Mouse (Mus musculus): ENCODE results near the gene Slc2a4. TPM values are rescaled to one million over a fixed set of nuclear protein-coding genes. Genes with fewer than 3 reads are reported as not detected.
"Not testable (repeated sequence)": the region's sequence is repeated elsewhere in the genome, so short reads cannot be mapped to it uniquely, and the experiment has no call there.

The Slc2a4 gene
- polyA plus RNA-seq, 1 experiment from 2014 or later: 21.7 TPM

DNA sequence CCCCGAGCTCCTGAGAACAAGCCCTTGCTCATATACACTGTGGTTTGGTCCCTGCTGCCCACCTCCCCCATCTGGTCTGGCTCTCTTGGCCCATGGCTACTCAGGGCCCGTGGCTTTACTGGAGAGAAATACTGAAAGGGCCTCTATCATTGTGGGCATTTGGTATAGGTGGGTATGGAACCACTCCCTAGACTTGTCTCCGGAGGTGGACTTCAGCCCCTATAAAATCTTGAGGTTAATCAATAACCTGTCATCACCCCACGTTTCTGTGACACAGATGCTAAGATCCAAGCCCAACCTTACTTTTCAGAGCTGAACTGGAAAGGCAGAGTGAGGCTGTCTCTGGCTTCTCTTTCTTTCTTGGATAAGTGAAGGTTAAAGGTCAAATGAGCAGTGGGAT is 20.8 kb upstream of the Slc2a4 start:
- Histone ChIP-seq H3K36me3 (peaks cover 56% of the 10 kb centered on the region), H3K9ac (no peak overlapping the region), H3K27me3 (peaks cover 43% of the 10 kb centered on the region), H3K4me3 (replicated peaks) (no peak overlapping the region), H3K4me1 (peaks cover 22% of the 10 kb centered on the region), H3K9me3 (replicated peaks) (no peaks in the 10 kb centered on the region), H3K27ac (replicated peaks) (no peak overlapping the region), H3K4me2 (replicated peaks) (no peak overlapping the region)
- 84% methylated on average over 4 of the region's 4 CpGs for WGBS
- no peak for ATAC-seq (ENCODE audit: insufficient number of reproducible peaks, low FRiP score, low TSS enrichment, low read depth)

- H3K4me2 ChIP-seq (replicated peaks): peak overlapping the region; percentile 76
- H3K36me3 ChIP-seq: peaks cover 40% of the 10 kb centered on the region
- ATAC-seq (ENCODE audit: insufficient number of reproducible peaks, low FRiP score, low TSS enrichment, low read depth): no peak
- H3K9me3 ChIP-seq (replicated peaks): no peaks in the 10 kb centered on the region
- 0 out of 2 replicates have a peak overlapping the region, but pooled peaks have one; percentile 15 for H3K9ac ChIP-seq
- H3K27me3 ChIP-seq: peaks cover 59% of the 10 kb centered on the region
- H3K4me1 ChIP-seq: peaks cover 22% of the 10 kb centered on the region
- no peak overlapping the region for H3K27ac ChIP-seq (replicated peaks)
- H3K4me3 ChIP-seq (replicated peaks): peak overlapping the region; percentile 43
- 35% methylated on average over 17 of the region's 17 CpGs for WGBS
Measured at GRCm38 (mm10) chr11:69966860-69967517, 19.0 kb upstream of the Slc2a4 start.

DNA sequence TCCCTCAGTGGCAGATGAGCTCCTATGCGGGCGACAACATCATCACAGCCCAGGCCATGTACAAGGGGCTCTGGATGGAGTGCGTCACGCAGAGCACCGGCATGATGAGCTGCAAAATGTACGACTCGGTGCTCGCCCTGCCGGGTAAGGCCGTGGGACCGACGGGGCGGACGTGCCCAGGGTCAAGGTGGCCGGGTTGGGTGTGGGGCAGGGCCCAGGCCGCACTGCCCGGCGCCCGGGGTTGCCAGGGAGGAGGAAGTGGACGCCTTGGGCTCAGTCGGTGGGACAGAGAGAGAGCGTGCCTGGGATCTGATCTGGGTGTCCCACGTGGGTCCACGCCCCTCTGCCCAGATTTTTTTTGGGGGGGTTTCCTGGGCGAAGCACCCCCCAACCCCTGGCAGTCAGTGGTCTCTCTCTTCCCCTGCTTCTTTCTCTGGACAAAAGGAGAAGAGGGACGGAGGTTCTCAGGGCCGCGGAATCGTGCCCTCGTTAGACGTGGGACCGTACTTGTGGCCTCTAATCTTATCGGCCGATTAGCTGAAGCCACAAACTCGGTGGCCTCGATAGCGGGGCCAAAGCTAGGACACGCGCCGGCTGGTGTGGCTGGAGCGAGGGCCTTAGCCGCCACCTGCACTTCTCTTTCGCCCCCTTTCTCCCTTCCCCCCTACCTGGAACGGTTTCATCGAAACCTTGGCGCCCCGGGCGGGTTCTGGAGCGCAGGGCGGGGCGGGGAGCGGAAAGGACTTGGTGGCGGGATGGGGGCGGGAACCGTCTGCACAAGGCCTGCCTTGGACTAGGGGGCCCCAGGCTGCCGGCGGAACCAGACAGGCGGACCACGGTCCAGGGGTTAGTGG is 18.2 kb upstream of the Slc2a4 start:
- Histone ChIP-seq H3K9me3 (replicated peaks) (no peaks in the 10 kb centered on the region), H3K4me3 (replicated peaks) (peak overlapping the region; percentile 43), H3K27me3 (peaks cover 61% of the 10 kb centered on the region), H3K4me2 (replicated peaks) (peak overlapping the region; percentile 76), H3K36me3 (peaks cover 33% of the 10 kb centered on the region), H3K9ac (0 out of 2 replicates have a peak overlapping the region, but pooled peaks have one; percentile 15), H3K27ac (replicated peaks) (no peak overlapping the region), H3K4me1 (peaks cover 22% of the 10 kb centered on the region)
- peak; percentile 65 for ATAC-seq (ENCODE audit: insufficient number of reproducible peaks, low FRiP score, low TSS enrichment, low read depth)
- WGBS: 1% methylated on average over 58 of the region's 59 CpGs

GRCm38 (mm10) chr11:69965271-69966005 is 17.4 kb upstream of the Slc2a4 start:
- ATAC-seq (ENCODE audit: insufficient number of reproducible peaks, low FRiP score, low TSS enrichment, low read depth): peak; percentile 45
- Histone ChIP-seq H3K27me3 (peaks cover 66% of the 10 kb centered on the region), H3K9me3 (replicated peaks) (no peaks in the 10 kb centered on the region), H3K4me2 (replicated peaks) (peak overlapping the region; percentile 76), H3K4me1 (peaks cover 22% of the 10 kb centered on the region), H3K4me3 (replicated peaks) (peak overlapping the region; percentile 43), H3K36me3 (peaks cover 30% of the 10 kb centered on the region), H3K27ac (replicated peaks) (no peak overlapping the region), H3K9ac (no peak overlapping the region)
- under 1% methylated on average over 49 of the region's 49 CpGs for WGBS

DNA sequence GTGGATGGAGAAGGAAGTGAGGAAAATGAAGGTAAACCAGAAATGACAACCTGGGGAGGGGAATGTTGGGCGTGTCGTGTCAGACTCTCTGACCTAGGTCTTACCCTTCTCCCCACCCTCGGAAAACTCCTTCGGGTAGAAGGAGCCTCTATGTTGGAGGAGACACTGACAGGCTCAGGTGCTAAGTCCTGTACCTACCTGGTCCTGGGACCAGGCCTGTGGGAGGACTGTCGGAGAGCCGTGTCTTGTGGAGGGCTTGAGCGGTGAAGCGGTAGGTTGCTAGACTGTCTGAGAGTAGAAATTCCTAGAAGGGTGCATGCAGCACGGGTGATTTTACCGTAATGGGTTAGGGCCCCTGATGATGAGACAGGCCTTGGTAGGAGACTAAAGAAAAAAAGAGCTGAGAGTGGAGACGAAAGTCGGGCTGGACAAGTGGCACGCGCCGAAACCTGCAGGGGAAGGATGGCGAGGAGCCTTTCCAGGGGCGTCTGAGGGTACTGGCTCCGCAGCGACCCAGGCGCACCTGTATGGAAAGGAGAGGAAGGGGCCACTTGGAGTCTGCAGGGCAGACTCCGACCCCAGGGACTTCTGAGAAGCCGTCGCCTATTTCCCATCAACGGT is 16.8 kb upstream of the Slc2a4 start, which contains the start of gene Cldn7:
Gene Cldn7 (plus strand): TSS at position 130 of the 621 bp plus-strand sequence.
- 9% methylated on average over 24 of the region's 24 CpGs for WGBS
- peaks cover 23% of the 10 kb centered on the region for H3K36me3 ChIP-seq
- peak within 1 kb of the TSS; percentile 43 for H3K4me3 ChIP-seq (replicated peaks)
- no peak within 1 kb of the TSS for H3K9ac ChIP-seq
- no peaks in the 10 kb centered on the region for H3K9me3 ChIP-seq (replicated peaks)
- peak; percentile 20; the same call in 1 of the 2 replicates for ATAC-seq (ENCODE audit: insufficient number of reproducible peaks, low FRiP score, low TSS enrichment, low read depth)
- peaks cover 66% of the 10 kb centered on the region for H3K27me3 ChIP-seq
- H3K4me1 ChIP-seq: peaks cover 22% of the 10 kb centered on the region
- peak within 1 kb of the TSS; percentile 76 for H3K4me2 ChIP-seq (replicated peaks)
- peak within 1 kb of the TSS; percentile 22; the same call in 1 of the 2 replicates for H3K27ac ChIP-seq (replicated peaks)

- 30% methylated on average over 5 of the region's 5 CpGs for WGBS
- Histone ChIP-seq H3K4me1 (peaks cover 20% of the 10 kb centered on the region), H3K9ac (no peak overlapping the region), H3K36me3 (no peaks in the 10 kb centered on the region), H3K4me3 (replicated peaks) (no peak overlapping the region), H3K27me3 (peaks cover 59% of the 10 kb centered on the region), H3K4me2 (replicated peaks) (no peak overlapping the region), H3K27ac (replicated peaks) (no peak overlapping the region), H3K9me3 (replicated peaks) (no peaks in the 10 kb centered on the region)
- no peak for ATAC-seq (ENCODE audit: insufficient number of reproducible peaks, low FRiP score, low TSS enrichment, low read depth)
Measured at GRCm38 (mm10) chr11:69961841-69962240, 13.9 kb upstream of the Slc2a4 start.

DNA sequence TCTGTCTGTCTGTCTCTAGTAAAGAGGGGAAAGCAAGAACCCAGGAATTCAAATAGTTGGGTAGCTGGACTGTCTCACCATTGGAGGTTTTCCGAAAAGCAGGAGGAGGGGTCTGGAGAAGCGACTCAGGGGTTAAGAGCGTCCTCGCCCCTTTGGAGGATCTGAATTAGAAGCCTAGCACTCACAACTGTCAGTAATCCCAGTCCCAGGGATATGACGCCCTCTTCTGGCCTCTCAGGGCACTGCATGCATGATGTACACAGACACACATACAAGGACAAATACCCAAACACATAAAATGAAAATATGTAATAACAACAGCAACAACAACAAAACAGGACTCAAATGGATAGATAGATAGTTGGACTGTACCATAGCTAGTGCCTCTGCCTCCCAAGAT is 12.6 kb upstream of the Slc2a4 start:
- Histone ChIP-seq H3K4me2 (replicated peaks) (no peak overlapping the region), H3K9ac (no peak overlapping the region), H3K36me3 (no peaks in the 10 kb centered on the region), H3K27me3 (peaks cover 46% of the 10 kb centered on the region), H3K4me1 (peaks cover 8% of the 10 kb centered on the region), H3K9me3 (replicated peaks) (no peaks in the 10 kb centered on the region), H3K27ac (replicated peaks) (no peak overlapping the region), H3K4me3 (replicated peaks) (no peak overlapping the region)
- 29% methylated on average over 5 of the region's 5 CpGs for WGBS
- ATAC-seq (ENCODE audit: insufficient number of reproducible peaks, low FRiP score, low TSS enrichment, low read depth): no peak

DNA sequence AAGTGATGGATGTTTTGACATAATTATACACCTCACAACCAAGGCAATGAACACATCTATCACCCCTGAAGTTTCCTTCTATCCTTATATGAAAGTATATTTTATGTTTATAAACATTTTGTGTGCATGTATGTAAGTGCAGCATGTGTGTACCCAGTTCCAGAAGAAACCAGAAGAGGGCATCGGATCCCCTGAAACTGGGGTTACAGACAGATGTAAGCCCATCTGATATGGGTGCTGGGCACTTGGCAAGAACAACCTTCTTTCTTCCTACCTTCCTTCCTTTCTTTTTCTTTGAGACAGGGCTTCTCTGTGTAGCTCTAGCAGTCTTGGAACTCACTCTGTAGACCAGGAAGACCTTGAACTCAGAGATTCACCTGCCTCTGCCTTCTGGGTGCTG is 8.2 kb upstream of the Slc2a4 start:
- Histone ChIP-seq H3K4me1 (no peaks in the 10 kb centered on the region), H3K4me2 (replicated peaks) (no peak overlapping the region), H3K4me3 (replicated peaks) (no peak overlapping the region), H3K9ac (no peak overlapping the region), H3K9me3 (replicated peaks) (no peaks in the 10 kb centered on the region), H3K27me3 (peaks cover 10% of the 10 kb centered on the region), H3K36me3 (no peaks in the 10 kb centered on the region), H3K27ac (replicated peaks) (no peak overlapping the region)
- ATAC-seq (ENCODE audit: insufficient number of reproducible peaks, low FRiP score, low TSS enrichment, low read depth): no peak
- 76% methylated on average over 1 of the region's 1 CpGs for WGBS

GRCm38 (mm10) chr11:69955618-69956017 is 7.6 kb upstream of the Slc2a4 start:
- not testable (repeated sequence) for H3K27me3 ChIP-seq; H3K4me3 ChIP-seq (replicated peaks); H3K36me3 ChIP-seq; H3K9ac ChIP-seq; H3K9me3 ChIP-seq (replicated peaks); ATAC-seq (ENCODE audit: insufficient number of reproducible peaks, low FRiP score, low TSS enrichment, low read depth); H3K4me1 ChIP-seq; H3K27ac ChIP-seq (replicated peaks); H3K4me2 ChIP-seq (replicated peaks)
- 74% methylated on average over 4 of the region's 4 CpGs for WGBS

- H3K27me3 ChIP-seq: no peaks in the 10 kb centered on the region
- no peak overlapping the region for H3K9ac ChIP-seq
- no peak overlapping the region for H3K4me3 ChIP-seq (replicated peaks)
- H3K4me2 ChIP-seq (replicated peaks): no peak overlapping the region
- ATAC-seq (ENCODE audit: insufficient number of reproducible peaks, low FRiP score, low TSS enrichment, low read depth): no peak
- H3K36me3 ChIP-seq: no peaks in the 10 kb centered on the region
- 55% methylated on average over 11 of the region's 11 CpGs for WGBS
- H3K4me1 ChIP-seq: peaks cover 9% of the 10 kb centered on the region
- no peak overlapping the region for H3K27ac ChIP-seq (replicated peaks)
- H3K9me3 ChIP-seq (replicated peaks): no peaks in the 10 kb centered on the region
Measured at GRCm38 (mm10) chr11:69953267-69953915, 5.4 kb upstream of the Slc2a4 start.

Data from embryonic facial prominence, embryonic 15.5 days (tissue).